Mouse (Mus musculus) E14TG2a.4 (cell line): ENCODE results near the gene Prmt3.

Experiments used
- CTCF ChIP-seq: conservative IDR thresholded peaks from 2 replicates; pipeline ENCODE4 v1.5.1; 2014; ENCODE audit warnings: low read length
- NANOG ChIP-seq: IDR thresholded peaks from 2 replicates; pipeline ENCODE4 v1.6.1; 2014; ENCODE audit warnings: borderline replicate concordance, low read length, mixed read lengths
- POU5F1 ChIP-seq: IDR thresholded peaks from 2 replicates; pipeline ENCODE4 v1.6.1; 2014; ENCODE audit warnings: low read length, borderline replicate concordance

DNA sequence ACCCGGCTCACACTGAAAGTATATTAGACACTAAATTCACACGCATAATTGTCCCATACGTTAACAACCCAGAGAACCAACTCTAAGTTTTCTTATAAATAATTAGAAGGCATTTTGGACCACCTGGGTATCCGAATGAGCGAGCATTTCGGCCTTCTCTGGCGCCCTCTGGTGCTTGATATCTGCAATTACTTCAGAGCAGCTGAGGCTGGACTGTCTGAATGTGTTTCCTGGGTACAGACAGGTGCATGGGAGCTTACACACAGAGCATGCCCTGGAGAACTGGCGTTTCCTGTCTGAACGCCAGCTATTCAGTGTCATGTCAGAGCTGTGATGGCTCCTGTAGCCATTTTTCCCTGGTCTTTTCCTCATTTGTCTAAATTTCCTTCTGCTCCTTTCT, 23.4 kb upstream of the Prmt3 start:
- TF ChIP-seq CTCF (peak; percentile 92), POU5F1 (no peak), NANOG (no peak)
